Mouse (Mus musculus) heart, embryonic 12.5 days (tissue): ENCODE measurements around the gene Ccdc86. TPM values are rescaled to one million over a fixed set of nuclear protein-coding genes. Genes with fewer than 3 reads are reported as not detected.

Experiments
- ATAC-seq: fragments of 200-750 bp; cut with Nextera tagmentation; 2 replicates; pipeline ENCODE4 v1.8.0; 2017; ENCODE audit warnings: moderate TSS enrichment, moderate library complexity; ENCODE audit not compliant: insufficient number of reproducible peaks, low FRiP score
- H3K27ac ChIP-seq: fragments of 300-500 bp; sonication (generic); 2 replicates; pipeline ENCODE4 v1.5.1; 2016; ENCODE audit warnings: mild to moderate bottlenecking, moderate library complexity; ENCODE audit not compliant: poor library complexity, severe bottlenecking
- H3K27me3 ChIP-seq: fragments of 300-500 bp; sonication (generic); replicated peaks from 2 replicates; pipeline ENCODE4 v1.6.1; 2016; ENCODE audit warnings: mild to moderate bottlenecking, moderate library complexity
- H3K36me3 ChIP-seq: fragments of 300-500 bp; sonication (generic); 2 replicates; pipeline ENCODE4 v1.6.1; 2016; ENCODE audit warnings: mild to moderate bottlenecking, moderate library complexity
- H3K4me1 ChIP-seq: fragments of 300-500 bp; sonication (generic); replicated peaks from 2 replicates; pipeline ENCODE4 v1.6.1; 2016; ENCODE audit warnings: mild to moderate bottlenecking
- H3K4me2 ChIP-seq: fragments of 300-500 bp; sonication (generic); 2 replicates; pipeline ENCODE4 v1.6.1; 2016; ENCODE audit warnings: mild to moderate bottlenecking, moderate library complexity
- H3K4me3 ChIP-seq: fragments of 300-500 bp; sonication (generic); 2 replicates; pipeline ENCODE4 v1.5.1; 2016; ENCODE audit warnings: mild to moderate bottlenecking
- H3K9ac ChIP-seq: fragments of 300-500 bp; sonication (generic); 2 replicates; pipeline ENCODE4 v1.6.1; 2016; ENCODE audit warnings: mild to moderate bottlenecking, moderate library complexity
- H3K9me3 ChIP-seq: fragments of 300-500 bp; sonication (generic); replicated peaks from 2 replicates; pipeline ENCODE4 v1.6.1; 2016; ENCODE audit warnings: mild to moderate bottlenecking, moderate library complexity
- WGBS: fragments of 180-500 bp; shearing (Covaris S2); methylation state at CpG from one replicate; pipeline ENCODE4 v1.1.7; 2016; 5-methylcytosine and 5-hydroxymethylcytosine counted together
- polyA plus RNA-seq: library from polyadenylated mRNA; unstranded; fragments of >200 nt; fragmentation: Nextera tagmentation; extraction: Ambion mirVana; gene quantifications from 2 replicates; pipeline ENCODE4 v1.2.1, GENCODE M21; 2016

Ccdc86 gene
- polyA plus RNA-seq, 1 experiment from 2014 or later = 21.6 TPM

GRCm38 (mm10) chr19:10930641-10931040 lies 18.4 kb downstream of the Ccdc86 start:
- Histone ChIP-seq H3K4me1 (peaks cover 24% of the 10 kb centered on the region), H3K36me3 (no peaks in the 10 kb centered on the region), H3K4me3 (no peak overlapping the region), H3K9ac (no peak overlapping the region), H3K4me2 (no peak overlapping the region), H3K27me3 (no peaks in the 10 kb centered on the region), H3K9me3 (0 out of 2 replicates have a peak, but pooled peaks cover 3% of the 10 kb centered on the region), H3K27ac (no peak overlapping the region)
- ATAC-seq = no peak
- 54% methylated on average over 2 of the region's 2 CpGs for WGBS

GRCm38 (mm10) chr19:10926666-10927065 lies 22.4 kb downstream of the Ccdc86 start:
- Histone ChIP-seq H3K27ac (0 out of 2 replicates have a peak overlapping the region, but pooled peaks have one; percentile 47), H3K4me1 (peaks cover 12% of the 10 kb centered on the region), H3K9me3 (0 out of 2 replicates have a peak, but pooled peaks cover 3% of the 10 kb centered on the region), H3K27me3 (no peaks in the 10 kb centered on the region), H3K9ac (no peak overlapping the region), H3K4me3 (no peak overlapping the region), H3K4me2 (no peak overlapping the region), H3K36me3 (no peaks in the 10 kb centered on the region)
- 33% methylated on average over 4 of the region's 4 CpGs for WGBS
- ATAC-seq = no peak

GRCm38 (mm10) chr19:10926123-10926621 lies 22.9 kb downstream of the Ccdc86 start:
- Histone ChIP-seq H3K9ac (no peak overlapping the region), H3K9me3 (0 out of 2 replicates have a peak, but pooled peaks cover 3% of the 10 kb centered on the region), H3K36me3 (no peaks in the 10 kb centered on the region), H3K4me3 (no peak overlapping the region), H3K27ac (no peak overlapping the region), H3K27me3 (no peaks in the 10 kb centered on the region), H3K4me2 (no peak overlapping the region), H3K4me1 (peaks cover 12% of the 10 kb centered on the region)
- 64% methylated on average over 6 of the region's 6 CpGs for WGBS
- no peak for ATAC-seq

- Histone ChIP-seq H3K4me3 (no peak overlapping the region), H3K36me3 (no peaks in the 10 kb centered on the region), H3K27me3 (no peaks in the 10 kb centered on the region), H3K4me1 (peaks cover 12% of the 10 kb centered on the region), H3K9me3 (0 out of 2 replicates have a peak, but pooled peaks cover 3% of the 10 kb centered on the region), H3K9ac (no peak overlapping the region), H3K27ac (no peak overlapping the region), H3K4me2 (no peak overlapping the region)
- WGBS = 43% methylated on average over 4 of the region's 4 CpGs
- no peak for ATAC-seq
Observed at GRCm38 (mm10) chr19:10924220-10924619, 24.8 kb downstream of the Ccdc86 start.

GRCm38 (mm10) chr19:10921058-10921457 lies 28.0 kb downstream of the Ccdc86 start:
- no peak for ATAC-seq
- H3K36me3 ChIP-seq = no peaks in the 10 kb centered on the region
- no peaks in the 10 kb centered on the region for H3K27me3 ChIP-seq
- no peak overlapping the region for H3K27ac ChIP-seq
- WGBS = 66% methylated on average over 3 of the region's 3 CpGs
- H3K4me1 ChIP-seq = peaks cover 20% of the 10 kb centered on the region
- H3K4me2 ChIP-seq = no peak overlapping the region
- no peaks in the 10 kb centered on the region for H3K9me3 ChIP-seq
- no peak overlapping the region for H3K9ac ChIP-seq
- no peak overlapping the region for H3K4me3 ChIP-seq

GRCm38 (mm10) chr19:10920532-10920931 lies 28.5 kb downstream of the Ccdc86 start, which contains the start of gene Zp1:
Gene Zp1, minus strand, starts transcription at chr19:10920632.
- WGBS = 56% methylated on average over 2 of the region's 2 CpGs
- no peak for ATAC-seq

GRCm38 (mm10) chr19:10918321-10918991 lies 30.6 kb downstream of the Ccdc86 start:
- H3K4me3 ChIP-seq = no peak overlapping the region
- H3K9ac ChIP-seq = no peak overlapping the region
- H3K27ac ChIP-seq = no peak overlapping the region
- H3K36me3 ChIP-seq = no peaks in the 10 kb centered on the region
- no peak for ATAC-seq
- H3K4me1 ChIP-seq = peaks cover 29% of the 10 kb centered on the region
- WGBS = 80% methylated on average over 10 of the region's 10 CpGs
- no peaks in the 10 kb centered on the region for H3K27me3 ChIP-seq
- no peaks in the 10 kb centered on the region for H3K9me3 ChIP-seq
- H3K4me2 ChIP-seq = no peak overlapping the region

More at GRCm38 (mm10) chr19:10920532-10920931, 28.5 kb downstream of the Ccdc86 start, which contains the start of gene Zp1:
- Histone ChIP-seq H3K27ac (no peak within 1 kb of the TSS), H3K36me3 (no peaks in the 10 kb centered on the region), H3K9me3 (no peaks in the 10 kb centered on the region), H3K4me3 (no peak within 1 kb of the TSS), H3K9ac (no peak within 1 kb of the TSS), H3K27me3 (no peaks in the 10 kb centered on the region), H3K4me2 (no peak within 1 kb of the TSS), H3K4me1 (peaks cover 15% of the 10 kb centered on the region)

- Histone ChIP-seq H3K36me3 (no peaks in the 10 kb centered on the region), H3K27ac (no peak overlapping the region), H3K9me3 (no peaks in the 10 kb centered on the region), H3K27me3 (no peaks in the 10 kb centered on the region), H3K9ac (no peak overlapping the region), H3K4me3 (no peak overlapping the region), H3K4me2 (no peak overlapping the region), H3K4me1 (peaks cover 32% of the 10 kb centered on the region)
- no peak for ATAC-seq
- 40% methylated on average over 5 of the region's 5 CpGs for WGBS
Observed at GRCm38 (mm10) chr19:10916506-10916905, 32.6 kb downstream of the Ccdc86 start.

- WGBS = 68% methylated on average over 2 of the region's 2 CpGs
- H3K27me3 ChIP-seq = no peaks in the 10 kb centered on the region
Observed at GRCm38 (mm10) chr19:10914870-10915269, 34.2 kb downstream of the Ccdc86 start.

GRCm38 (mm10) chr19:10914291-10914690 lies 34.8 kb downstream of the Ccdc86 start:
- H3K4me2 ChIP-seq = 0 out of 2 replicates have a peak overlapping the region, but pooled peaks have one; percentile 10
- 33% methylated on average over 7 of the region's 7 CpGs for whole genome bisulfite sequencing
- H3K4me3 ChIP-seq = no peak overlapping the region
- H3K27me3 ChIP-seq = no peaks in the 10 kb centered on the region
- no peaks in the 10 kb centered on the region for H3K9me3 ChIP-seq
- H3K9ac ChIP-seq = no peak overlapping the region
- H3K27ac ChIP-seq = peak overlapping the region; percentile 72
- no peaks in the 10 kb centered on the region for H3K36me3 ChIP-seq
- H3K4me1 ChIP-seq = peaks cover 37% of the 10 kb centered on the region
- ATAC-seq = 0 out of 2 replicates have a peak, but pooled peaks have one; percentile 34

More at GRCm38 (mm10) chr19:10914870-10915269, 34.2 kb downstream of the Ccdc86 start:
- no peak overlapping the region for H3K9ac ChIP-seq
- 0 out of 2 replicates have a peak overlapping the region, but pooled peaks have one; percentile 10 for H3K4me2 ChIP-seq
- ATAC-seq = no peak
- H3K4me1 ChIP-seq = peaks cover 32% of the 10 kb centered on the region
- no peak overlapping the region for H3K4me3 ChIP-seq
- no peaks in the 10 kb centered on the region for H3K36me3 ChIP-seq
- peak overlapping the region; percentile 72 for H3K27ac ChIP-seq
- H3K9me3 ChIP-seq = no peaks in the 10 kb centered on the region

GRCm38 (mm10) chr19:10909087-10909721 lies 39.9 kb downstream of the Ccdc86 start:
- H3K9ac ChIP-seq = peak overlapping the region; percentile 27; the same call in 1 of the 2 replicates
- ATAC-seq = no peak
- 34% methylated on average over 6 of the region's 6 CpGs for WGBS

More at GRCm38 (mm10) chr19:10909087-10909721, 39.9 kb downstream of the Ccdc86 start:
- H3K4me2 ChIP-seq = no peak overlapping the region
- H3K27ac ChIP-seq = peak overlapping the region; percentile 78
- peaks cover 60% of the 10 kb centered on the region for H3K4me1 ChIP-seq
- no peaks in the 10 kb centered on the region for H3K9me3 ChIP-seq
- H3K36me3 ChIP-seq = peaks cover 32% of the 10 kb centered on the region
- H3K27me3 ChIP-seq = no peaks in the 10 kb centered on the region
- H3K4me3 ChIP-seq = no peak overlapping the region
